Mouse (Mus musculus): Measurements from ENCODE around the gene Vmn1r13. TPM values are rescaled to one million over a fixed set of nuclear protein-coding genes. Genes with fewer than 3 reads are reported as not detected.
"Not testable (repeated sequence)": the region's sequence is repeated elsewhere in the genome, so short reads cannot be mapped to it uniquely, and the experiment has no call there.

Gene Vmn1r13
- polyA plus RNA-seq (2015; fragmentation: Nextera tagmentation; extraction: Ambion mirVana): not detected in 2 replicates

GRCm38 (mm10) chr6:57202990-57203389, at the start of gene Vmn1r13:
Gene Vmn1r13 (plus strand): TSS chr6:57203290.
- H3K27ac ChIP-seq (ENCODE audit: low read depth, low read length); H3K36me3 ChIP-seq (ENCODE audit: control insufficient read depth, insufficient read depth); H3K4me2 ChIP-seq (replicated peaks; ENCODE audit: low read depth); H3K4me3 ChIP-seq (ENCODE audit: low read depth, low read length); ATAC-seq; H3K9ac ChIP-seq (ENCODE audit: low read depth, low read length); H3K27me3 ChIP-seq (replicated peaks; ENCODE audit: control insufficient read depth, insufficient read depth, low read length); H3K4me1 ChIP-seq (replicated peaks; ENCODE audit: control insufficient read depth, insufficient read depth, low read length); H3K9me3 ChIP-seq (ENCODE audit: control insufficient read depth): not testable (repeated sequence)
- 88% methylated on average over 1 of the region's 1 CpGs for WGBS

- Histone ChIP-seq H3K9me3 (ENCODE audit: control insufficient read depth) (no peaks in the 10 kb centered on the region), H3K9ac (ENCODE audit: low read depth, low read length) (no peak within 1 kb of the TSS), H3K4me3 (ENCODE audit: low read depth, low read length) (no peak within 1 kb of the TSS), H3K27me3 (replicated peaks; ENCODE audit: control insufficient read depth, insufficient read depth, low read length) (no peaks in the 10 kb centered on the region), H3K4me1 (replicated peaks; ENCODE audit: control insufficient read depth, insufficient read depth, low read length) (no peaks in the 10 kb centered on the region), H3K36me3 (ENCODE audit: control insufficient read depth, insufficient read depth) (no peaks in the 10 kb centered on the region), H3K27ac (ENCODE audit: low read depth, low read length) (no peak within 1 kb of the TSS), H3K4me2 (replicated peaks; ENCODE audit: low read depth) (no peak within 1 kb of the TSS)
- WGBS: 77% methylated on average over 2 of the region's 2 CpGs
- ATAC-seq: no peak
- TF ChIP-seq CTCF (IDR thresholded peaks at IDR 0.05; ENCODE audit: low read depth): no peak
Observed at GRCm38 (mm10) chr6:57156619-57157018, 46.5 kb upstream of the Vmn1r13 start, which contains the start of gene Vmn1r12. Gene Vmn1r12 (plus strand): TSS chr6:57156919.

- WGBS: 47% methylated on average over 3 of the region's 3 CpGs
- not testable (repeated sequence) for H3K36me3 ChIP-seq (ENCODE audit: control insufficient read depth, insufficient read depth); H3K4me2 ChIP-seq (replicated peaks; ENCODE audit: low read depth); H3K4me3 ChIP-seq (ENCODE audit: low read depth, low read length); H3K27me3 ChIP-seq (replicated peaks; ENCODE audit: control insufficient read depth, insufficient read depth, low read length); ATAC-seq; H3K27ac ChIP-seq (ENCODE audit: low read depth, low read length); H3K9ac ChIP-seq (ENCODE audit: low read depth, low read length); H3K9me3 ChIP-seq (ENCODE audit: control insufficient read depth); H3K4me1 ChIP-seq (replicated peaks; ENCODE audit: control insufficient read depth, insufficient read depth, low read length)
Observed at GRCm38 (mm10) chr6:57190016-57190415, 13.1 kb upstream of the Vmn1r13 start.

- 88% methylated on average over 3 of the region's 3 CpGs for WGBS
- H3K4me2 ChIP-seq (replicated peaks; ENCODE audit: low read depth): no peak within 1 kb of the TSS
- no peaks in the 10 kb centered on the region for H3K4me1 ChIP-seq (replicated peaks; ENCODE audit: control insufficient read depth, insufficient read depth, low read length)
- no peaks in the 10 kb centered on the region for H3K27me3 ChIP-seq (replicated peaks; ENCODE audit: control insufficient read depth, insufficient read depth, low read length)
- H3K9me3 ChIP-seq (ENCODE audit: control insufficient read depth): no peaks in the 10 kb centered on the region
- no peak for ATAC-seq
- no peaks in the 10 kb centered on the region for H3K36me3 ChIP-seq (ENCODE audit: control insufficient read depth, insufficient read depth)
- TF ChIP-seq CTCF (IDR thresholded peaks at IDR 0.05; ENCODE audit: low read depth): no peak
- no peak within 1 kb of the TSS for H3K4me3 ChIP-seq (ENCODE audit: low read depth, low read length)
- H3K27ac ChIP-seq (ENCODE audit: low read depth, low read length): no peak within 1 kb of the TSS
- no peak within 1 kb of the TSS for H3K9ac ChIP-seq (ENCODE audit: low read depth, low read length)
Observed at GRCm38 (mm10) chr6:57231386-57231785, 28.3 kb downstream of the Vmn1r13 start, which contains the start of gene Vmn1r14. Gene Vmn1r14 (plus strand): TSS chr6:57231686.

- 80% methylated on average over 1 of the region's 1 CpGs for WGBS
- H3K36me3 ChIP-seq (ENCODE audit: control insufficient read depth, insufficient read depth): no peaks in the 10 kb centered on the region
- ATAC-seq: no peak
- no peak for TF ChIP-seq CTCF (IDR thresholded peaks at IDR 0.05; ENCODE audit: low read depth)
- no peak within 1 kb of the TSS for H3K4me3 ChIP-seq (ENCODE audit: low read depth, low read length)
- no peaks in the 10 kb centered on the region for H3K4me1 ChIP-seq (replicated peaks; ENCODE audit: control insufficient read depth, insufficient read depth, low read length)
- no peaks in the 10 kb centered on the region for H3K27me3 ChIP-seq (replicated peaks; ENCODE audit: control insufficient read depth, insufficient read depth, low read length)
- no peak within 1 kb of the TSS for H3K27ac ChIP-seq (ENCODE audit: low read depth, low read length)
- H3K9ac ChIP-seq (ENCODE audit: low read depth, low read length): no peak within 1 kb of the TSS
- H3K4me2 ChIP-seq (replicated peaks; ENCODE audit: low read depth): no peak within 1 kb of the TSS
- H3K9me3 ChIP-seq (ENCODE audit: control insufficient read depth): no peaks in the 10 kb centered on the region
Observed at GRCm38 (mm10) chr6:57257652-57258051, 54.6 kb downstream of the Vmn1r13 start, which contains the start of gene Vmn1r15. Gene Vmn1r15 (plus strand): TSS chr6:57257952.

- H3K27ac ChIP-seq (ENCODE audit: low read depth, low read length): no peak overlapping the region
- ATAC-seq: no peak
- 44% methylated on average over 2 of the region's 2 CpGs for WGBS
Observed at GRCm38 (mm10) chr6:57260990-57261389, 57.9 kb downstream of the Vmn1r13 start.

More at GRCm38 (mm10) chr6:57260990-57261389, 57.9 kb downstream of the Vmn1r13 start:
- no peak for TF ChIP-seq CTCF (IDR thresholded peaks at IDR 0.05; ENCODE audit: low read depth)
- no peaks in the 10 kb centered on the region for H3K9me3 ChIP-seq (ENCODE audit: control insufficient read depth)
- H3K4me2 ChIP-seq (replicated peaks; ENCODE audit: low read depth): no peak overlapping the region
- H3K36me3 ChIP-seq (ENCODE audit: control insufficient read depth, insufficient read depth): no peaks in the 10 kb centered on the region
- H3K9ac ChIP-seq (ENCODE audit: low read depth, low read length): no peak overlapping the region
- H3K4me3 ChIP-seq (ENCODE audit: low read depth, low read length): no peak overlapping the region
- H3K4me1 ChIP-seq (replicated peaks; ENCODE audit: control insufficient read depth, insufficient read depth, low read length): no peaks in the 10 kb centered on the region
- no peaks in the 10 kb centered on the region for H3K27me3 ChIP-seq (replicated peaks; ENCODE audit: control insufficient read depth, insufficient read depth, low read length)

Other genes starting within 250 kb of the Vmn1r13 start
- gene Vmn1r5, start 233.0 kb upstream of the Vmn1r13 start, polyA plus RNA-seq (2015; fragmentation: Nextera tagmentation; extraction: Ambion mirVana): not detected in 2 replicates
- not detected in 2 replicates for gene Vmn1r6, start 206.0 kb upstream of the Vmn1r13 start, polyA plus RNA-seq (2015; fragmentation: Nextera tagmentation; extraction: Ambion mirVana)
- gene Vmn1r7, start 178.0 kb upstream of the Vmn1r13 start, polyA plus RNA-seq (2015; fragmentation: Nextera tagmentation; extraction: Ambion mirVana): not detected in 2 replicates
- gene Vmn1r8, start 171.0 kb upstream of the Vmn1r13 start, polyA plus RNA-seq (2015; fragmentation: Nextera tagmentation; extraction: Ambion mirVana): not detected in 2 replicates
- gene Vmn1r9, start 136.5 kb upstream of the Vmn1r13 start, polyA plus RNA-seq (2015; fragmentation: Nextera tagmentation; extraction: Ambion mirVana): not detected in 2 replicates
- gene Vmn1r10, start 93.8 kb upstream of the Vmn1r13 start, polyA plus RNA-seq (2015; fragmentation: Nextera tagmentation; extraction: Ambion mirVana): not detected in 2 replicates
- not detected in 2 replicates for gene Vmn1r11, start 69.8 kb upstream of the Vmn1r13 start, polyA plus RNA-seq (2015; fragmentation: Nextera tagmentation; extraction: Ambion mirVana)
- gene Vmn1r12, start 46.4 kb upstream of the Vmn1r13 start, polyA plus RNA-seq (2015; fragmentation: Nextera tagmentation; extraction: Ambion mirVana): not detected in 2 replicates
- gene Vmn1r14, start 28.4 kb downstream of the Vmn1r13 start, polyA plus RNA-seq (2015; fragmentation: Nextera tagmentation; extraction: Ambion mirVana): not detected in 2 replicates
- gene Vmn1r15, start 54.7 kb downstream of the Vmn1r13 start, polyA plus RNA-seq (2015; fragmentation: Nextera tagmentation; extraction: Ambion mirVana): not detected in 2 replicates
- not detected in 2 replicates for gene Vmn1r16, start 126.2 kb downstream of the Vmn1r13 start, polyA plus RNA-seq (2015; fragmentation: Nextera tagmentation; extraction: Ambion mirVana)
- gene Vmn1r17, start 160.4 kb downstream of the Vmn1r13 start, polyA plus RNA-seq (2015; fragmentation: Nextera tagmentation; extraction: Ambion mirVana): not detected in 2 replicates
- not detected in 2 replicates for gene Vmn1r18, start 192.5 kb downstream of the Vmn1r13 start, polyA plus RNA-seq (2015; fragmentation: Nextera tagmentation; extraction: Ambion mirVana)
- gene Vmn1r19, start 200.5 kb downstream of the Vmn1r13 start, polyA plus RNA-seq (2015; fragmentation: Nextera tagmentation; extraction: Ambion mirVana): not detected in 2 replicates
- not detected in 2 replicates for gene Vmn1r20, start 225.6 kb downstream of the Vmn1r13 start, polyA plus RNA-seq (2015; fragmentation: Nextera tagmentation; extraction: Ambion mirVana)

Measured in intestine, postnatal 0 days (tissue).